Mouse (Mus musculus) E14TG2a.4 (cell line): ENCODE measurements at regions not wholly inside any gene's neighbourhood (a gene's known extent, or its start where the extent isn't known, plus 50 kb on each side); places are given as distances from the start of the nearest gene placed in this dataset.

Experiments
- CTCF ChIP-seq: conservative IDR thresholded peaks from 2 replicates; pipeline ENCODE4 v1.5.1; 2014; ENCODE audit warnings: low read length
- POU5F1 ChIP-seq: IDR thresholded peaks from 2 replicates; pipeline ENCODE4 v1.6.1; 2014; ENCODE audit warnings: low read length, borderline replicate concordance

DNA sequence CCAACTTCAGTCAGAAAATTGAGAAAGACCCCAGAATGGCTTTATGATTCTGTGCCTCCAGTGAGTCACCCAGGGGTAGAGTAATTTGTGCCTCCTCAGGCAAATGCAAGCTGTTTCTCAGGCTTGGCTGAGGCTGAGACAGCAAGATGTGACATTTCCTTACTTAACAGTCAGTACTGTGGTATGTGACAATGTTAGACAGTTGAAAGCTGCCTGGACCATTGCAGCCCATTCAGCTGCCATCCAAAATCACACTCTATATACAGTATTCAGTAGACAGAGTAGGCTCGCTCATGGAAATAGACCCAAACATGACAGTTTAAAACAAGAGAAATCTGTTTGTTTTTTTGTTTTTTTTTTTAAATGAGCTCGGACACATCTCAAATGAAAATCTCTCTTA lies 477.1 kb upstream of the Nbea start:
- TF ChIP-seq CTCF, result no peak
- TF ChIP-seq POU5F1, result no peak
